Comparison of ENCODE assay signal across 29 mouse cellular contexts in genomic region chr13:12328392-12328791, GRCm38 (mm10). TPM values are rescaled to one million over a fixed set of nuclear protein-coding genes. Genes with fewer than 3 reads are reported as not detected.
"Had no signal": no experiment of that assay in that cellular context is flagged by ENCODE, and none has a peak within 500 bp of the region (broad histone marks: within the 10 kb centered on the region; RNA-seq: fewer than 3 reads in every experiment).

No protein-coding gene starts in this region.

- H3K4me1 ChIP-seq: hindbrain, embryonic 10.5 days; hindbrain, embryonic 12.5 days; intestine, embryonic 15.5 days; limb, embryonic 10.5 days; limb, embryonic 12.5 days; liver, embryonic 13.5 days; liver, embryonic 15.5 days had no signal

- H3K9me3 ChIP-seq: hindbrain, embryonic 10.5 days; hindbrain, embryonic 12.5 days; intestine, embryonic 15.5 days; limb, embryonic 10.5 days; limb, embryonic 12.5 days; liver, embryonic 13.5 days; liver, embryonic 15.5 days had no signal

- H3K4me3 ChIP-seq: gastrocnemius, adult 2 months; heart, adult 2 months; hindbrain, embryonic 10.5 days; hindbrain, embryonic 12.5 days; intestine, embryonic 15.5 days; layer of hippocampus, adult 2 months; left cerebral cortex, adult 2 months; limb, embryonic 10.5 days; limb, embryonic 12.5 days; liver, embryonic 13.5 days; liver, embryonic 15.5 days had no signal

- ATAC-seq: forebrain, embryonic 16.5 days; hindbrain, embryonic 16.5 days; inflammation-experienced regulatory T-cells, adult 6 months; intestine, embryonic 15.5 days; intestine, postnatal 0 days; liver, postnatal 0 days had no signal

- H3K4me2 ChIP-seq: hindbrain, embryonic 12.5 days; hindbrain, embryonic 14.5 days; intestine, embryonic 15.5 days; limb, embryonic 12.5 days; liver, embryonic 11.5 days; liver, embryonic 13.5 days; liver, embryonic 15.5 days had no signal

- H3K36me3 ChIP-seq: hindbrain, embryonic 10.5 days; hindbrain, embryonic 12.5 days; intestine, embryonic 15.5 days; limb, embryonic 10.5 days; limb, embryonic 12.5 days; liver, embryonic 13.5 days; liver, embryonic 15.5 days had no signal

- H3K27ac ChIP-seq: gastrocnemius, adult 2 months; heart, adult 2 months; hindbrain, embryonic 10.5 days; hindbrain, embryonic 12.5 days; hindbrain, embryonic 14.5 days; intestine, embryonic 15.5 days; layer of hippocampus, adult 2 months; left cerebral cortex, adult 2 months; limb, embryonic 10.5 days; limb, embryonic 12.5 days; liver, embryonic 13.5 days; liver, embryonic 15.5 days had no signal

- H3K27me3 ChIP-seq: hindbrain, embryonic 12.5 days; intestine, embryonic 15.5 days; limb, embryonic 12.5 days; liver, embryonic 13.5 days; liver, embryonic 15.5 days had no signal

- DNase-seq: gastrocnemius, adult 2 months; gastrocnemius, postnatal 10 days; gastrocnemius, postnatal 25 days; heart, adult 2 months; heart, postnatal 14 days; heart, postnatal 4 days; kidney, adult 18-20 months; kidney, adult 8-10 months; kidney, postnatal 10 days; kidney, postnatal 25 days; kidney, postnatal 4 days; liver; liver, embryonic 13.5 days; liver, postnatal 0 days had no signal

- H3K9ac ChIP-seq: hindbrain, embryonic 12.5 days; hindbrain, embryonic 14.5 days; intestine, embryonic 15.5 days; limb, embryonic 12.5 days; liver, embryonic 13.5 days; liver, embryonic 15.5 days; liver, postnatal 0 days had no signal

RNA-seq across cellular contexts. Expression of gene Actn2, which starts 12.2 kb away (rescaled TPM):
- total RNA-seq: granulocyte monocyte progenitor cell, adult 5-6 weeks had no signal
